ENCODE assay signal across 17 mouse cellular contexts in the genomic region with DNA sequence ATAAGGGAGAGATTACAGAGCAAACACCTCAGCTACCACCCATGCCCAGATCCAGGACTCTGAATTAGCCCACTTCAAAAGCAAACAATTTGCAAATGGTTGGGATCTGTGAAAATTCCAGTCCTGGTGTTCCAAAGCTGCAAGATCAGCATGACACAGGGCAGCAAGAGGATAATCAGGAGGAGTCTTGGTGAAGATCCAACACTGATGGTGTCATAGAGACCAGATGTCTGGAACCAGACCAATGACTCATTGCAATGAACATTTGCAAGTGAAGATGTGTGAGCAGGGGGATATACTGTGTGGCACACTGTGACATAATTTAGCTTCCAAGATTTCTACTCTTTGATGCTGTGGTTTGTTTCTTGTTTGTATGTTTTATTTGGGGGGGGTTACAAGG.
DNase-seq lines count a peak whose midpoint lies in the region; ATAC-seq lines count a peak whose summit lies in the region.
"Had no signal": no experiment of that assay in that cellular context is flagged by ENCODE, and none has a peak within 500 bp of the region (broad histone marks: within the 10 kb centered on the region; RNA-seq: fewer than 3 reads in every experiment).

No protein-coding gene starts in this region.

- H3K36me3 ChIP-seq in forebrain, embryonic 16.5 days (ENCODE audit: control insufficient read depth, insufficient read depth): no peaks in the 10 kb centered on the region
- no peaks in the 10 kb centered on the region for H3K36me3 ChIP-seq in forebrain, embryonic 11.5 days (ENCODE audit: control insufficient read depth, insufficient read depth, low read length)
- H3K36me3 ChIP-seq: liver, embryonic 13.5 days; stomach, embryonic 15.5 days had no signal

- no peaks in the 10 kb centered on the region for H3K27me3 ChIP-seq in forebrain, embryonic 16.5 days (replicated peaks; ENCODE audit: control insufficient read depth, insufficient read depth, low read length)
- H3K27me3 ChIP-seq in forebrain, embryonic 11.5 days (ENCODE audit: control insufficient read depth, insufficient read depth, low read length): no peaks in the 10 kb centered on the region
- H3K27me3 ChIP-seq: CH12.LX; liver, embryonic 13.5 days; stomach, embryonic 15.5 days had no signal

- DNase-seq in forebrain, embryonic 11.5 days (ENCODE audit: low spot score): no peak
- peak; percentile 25 for DNase-seq in layer of hippocampus, adult 11-12 months (ENCODE audit: low spot score)
- DNase-seq in layer of hippocampus, postnatal 25 days (ENCODE audit: extremely low spot score in 1 of 2, low spot score in 1 of 2): no peak
- peak; percentile 60 for DNase-seq in 3T3-L1 (ENCODE audit: low read depth, low spot score)
- peak; percentile 8 to 9 for DNase-seq in cerebellum, postnatal 25 days
- no peak for DNase-seq in urinary bladder, postnatal 36 days (ENCODE audit: low spot score in 2 of 2)
- DNase-seq in kidney, postnatal 14 days: no peak
- DNase-seq: adrenal gland, postnatal 25 days; kidney, postnatal 25 days; liver, embryonic 13.5 days; thymus, postnatal 4 days had no signal

- no peaks in the 10 kb centered on the region for H3K4me1 ChIP-seq in forebrain, embryonic 16.5 days (replicated peaks; ENCODE audit: control insufficient read depth, insufficient read depth, low read length)
- no peaks in the 10 kb centered on the region for H3K4me1 ChIP-seq in forebrain, embryonic 11.5 days (replicated peaks; ENCODE audit: control insufficient read depth, insufficient read depth, low read length)
- H3K4me1 ChIP-seq: liver, embryonic 13.5 days; stomach, embryonic 15.5 days had no signal

- H3K9me3 ChIP-seq in forebrain, embryonic 16.5 days (ENCODE audit: control insufficient read depth, low read length): no peaks in the 10 kb centered on the region
- no peaks in the 10 kb centered on the region for H3K9me3 ChIP-seq in forebrain, embryonic 11.5 days (ENCODE audit: control insufficient read depth, low read length)
- H3K9me3 ChIP-seq: liver, embryonic 13.5 days; stomach, embryonic 15.5 days had no signal

- no peak overlapping the region for H3K9ac ChIP-seq in forebrain, embryonic 16.5 days (replicated peaks; ENCODE audit: low read depth, low read length)
- no peak overlapping the region for H3K9ac ChIP-seq in forebrain, embryonic 11.5 days (ENCODE audit: low read length)
- H3K9ac ChIP-seq: liver, embryonic 13.5 days; stomach, embryonic 15.5 days had no signal

- no peak overlapping the region for H3K4me3 ChIP-seq in forebrain, embryonic 16.5 days (replicated peaks; ENCODE audit: low read length)
- no peak overlapping the region for H3K4me3 ChIP-seq in forebrain, embryonic 11.5 days (ENCODE audit: low read depth, low read length)
- H3K4me3 ChIP-seq: liver, embryonic 13.5 days; stomach, embryonic 15.5 days had no signal

- peak; percentile 70 for ATAC-seq in forebrain, embryonic 16.5 days
- ATAC-seq in forebrain, embryonic 11.5 days (replicated peaks; ENCODE audit: low FRiP score): no peak
- ATAC-seq: inflammation-experienced regulatory T-cells, adult 6 months had no signal

- H3K4me2 ChIP-seq in forebrain, embryonic 16.5 days (ENCODE audit: low read length): no peak overlapping the region
- no peak overlapping the region for H3K4me2 ChIP-seq in forebrain, embryonic 11.5 days (ENCODE audit: low read depth, low read length, severe bottlenecking)
- H3K4me2 ChIP-seq: heart, embryonic 11.5 days; liver, embryonic 13.5 days; stomach, embryonic 15.5 days had no signal

- no peak overlapping the region for H3K27ac ChIP-seq in forebrain, embryonic 16.5 days (ENCODE audit: low read length)
- H3K27ac ChIP-seq in forebrain, embryonic 11.5 days (ENCODE audit: low read depth, low read length): no peak overlapping the region
- H3K27ac ChIP-seq: liver, embryonic 13.5 days; macrophage; stomach, embryonic 15.5 days had no signal

Comparison
In these comparisons a context has a peak if more than half of its experiments do, and no peak if none do; other contexts are left out.
1. DNase-seq: peak in layer of hippocampus, adult 11-12 months (single experiment), 3T3-L1 (single experiment) and cerebellum, postnatal 25 days (2 of 2); none in forebrain, embryonic 11.5 days (single experiment), layer of hippocampus, postnatal 25 days (0 of 2), urinary bladder, postnatal 36 days (0 of 2) and kidney, postnatal 14 days (single experiment).